Mouse (Mus musculus): ENCODE results near the gene Kifc5b.
"Not testable (repeated sequence)": the region's sequence is repeated elsewhere in the genome, so short reads cannot be mapped to it uniquely, and the experiment has no call there.

Kifc5b gene

DNA sequence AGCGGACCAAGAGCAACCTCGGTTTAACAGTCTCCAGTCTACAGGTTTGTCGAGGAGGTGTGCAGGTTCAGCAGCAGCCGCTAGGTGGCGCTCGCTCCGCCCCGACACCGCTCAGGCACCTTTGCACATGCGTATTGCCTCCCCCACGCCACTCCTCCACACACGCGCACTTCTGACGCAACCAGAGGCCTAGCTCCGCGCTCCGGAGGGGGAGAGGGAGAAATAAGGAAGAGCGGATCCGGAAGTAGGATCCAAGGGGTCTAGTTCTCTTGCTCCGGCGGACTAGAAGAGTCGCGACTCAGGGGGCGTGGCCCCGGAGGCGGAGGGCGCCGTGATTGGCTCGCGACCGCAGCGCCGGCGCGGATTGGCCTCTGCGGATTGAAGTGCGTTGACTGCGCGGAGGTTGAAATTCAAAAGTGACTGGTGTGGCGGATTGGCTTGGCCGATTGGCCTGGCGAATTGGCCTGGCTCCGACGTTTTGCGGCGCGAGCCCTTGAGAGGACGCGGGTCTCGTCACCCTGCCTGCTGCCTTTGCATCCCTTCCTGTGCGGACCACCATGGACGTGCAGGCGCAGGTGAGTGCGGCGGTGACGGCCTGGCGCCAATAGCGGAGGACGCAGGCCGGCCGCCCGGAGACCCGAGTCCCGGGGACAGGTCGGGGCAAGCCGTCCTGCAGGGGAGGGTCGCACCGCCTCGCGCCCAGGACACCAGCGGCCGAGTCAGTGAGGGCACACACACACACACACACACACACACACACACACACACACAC lies at the start of gene Kifc5b:
Kifc5b (plus strand) TSS at position 381 of the 772 bp plus-strand sequence.
- DNase-seq (ENCODE audit: low read depth): peak; percentile 100

DNA sequence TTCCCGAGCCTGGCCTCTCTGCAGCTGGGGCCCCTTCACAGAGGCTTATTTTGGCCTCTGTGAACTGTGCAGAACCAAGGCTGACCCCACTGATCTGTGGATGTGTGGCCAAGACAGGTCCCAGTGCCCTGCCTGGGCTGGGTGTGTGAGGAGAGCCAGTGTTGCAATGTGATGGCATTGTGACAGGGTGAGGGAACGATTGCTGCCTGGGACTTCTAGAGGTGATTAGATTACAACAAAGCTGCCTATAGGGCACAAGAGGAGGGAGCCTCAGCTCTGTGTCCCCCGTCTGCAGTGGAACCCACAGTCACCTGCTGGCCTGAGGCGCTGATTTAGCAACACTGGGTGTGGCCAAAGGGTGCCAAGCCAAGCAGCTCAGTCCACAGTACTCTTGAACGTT lies 48.1 kb upstream of the Kifc5b start:
- no peak for DNase-seq (ENCODE audit: low read depth)

DNA sequence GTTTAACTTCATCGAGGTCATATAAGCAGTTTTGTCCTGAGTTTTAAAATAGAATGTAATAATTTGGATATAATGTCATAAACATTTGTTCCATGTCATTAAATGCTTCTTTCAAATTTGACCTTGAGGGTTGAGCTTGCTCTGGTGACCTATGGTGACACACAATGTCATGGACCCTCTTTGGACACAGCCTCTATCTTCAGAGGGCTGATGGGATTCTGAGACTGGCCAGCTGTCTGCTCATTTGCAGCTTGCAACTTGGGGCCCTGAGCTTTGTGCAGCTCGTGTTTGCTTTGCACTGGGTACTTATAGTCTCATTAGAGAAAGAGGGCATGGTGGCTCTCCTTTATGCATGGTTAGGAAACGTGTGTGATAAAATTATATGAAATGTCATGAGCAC lies 44.0 kb upstream of the Kifc5b start:
- no peak for DNase-seq (ENCODE audit: low read depth)

DNA sequence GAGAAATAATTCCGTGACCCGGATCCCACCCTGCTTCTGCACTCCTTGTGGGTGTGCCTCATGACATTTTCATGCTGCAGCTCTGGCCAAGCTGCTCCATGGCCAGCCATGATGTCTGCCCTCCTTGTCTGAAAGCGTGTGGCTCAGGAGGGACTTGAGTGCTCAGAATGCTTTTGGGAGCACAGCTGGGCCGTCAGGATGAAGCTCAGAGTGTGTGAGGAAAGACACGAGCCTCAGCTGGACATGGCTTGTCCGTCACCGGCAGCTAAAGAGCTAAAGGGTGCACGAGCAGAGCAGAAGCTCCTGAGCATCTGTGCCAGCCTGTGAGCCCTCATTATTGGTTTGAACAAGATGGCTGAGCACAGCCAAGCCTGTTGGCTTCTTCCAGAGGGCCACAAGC lies 43.4 kb upstream of the Kifc5b start:
- DNase-seq (ENCODE audit: low read depth): no peak

DNA sequence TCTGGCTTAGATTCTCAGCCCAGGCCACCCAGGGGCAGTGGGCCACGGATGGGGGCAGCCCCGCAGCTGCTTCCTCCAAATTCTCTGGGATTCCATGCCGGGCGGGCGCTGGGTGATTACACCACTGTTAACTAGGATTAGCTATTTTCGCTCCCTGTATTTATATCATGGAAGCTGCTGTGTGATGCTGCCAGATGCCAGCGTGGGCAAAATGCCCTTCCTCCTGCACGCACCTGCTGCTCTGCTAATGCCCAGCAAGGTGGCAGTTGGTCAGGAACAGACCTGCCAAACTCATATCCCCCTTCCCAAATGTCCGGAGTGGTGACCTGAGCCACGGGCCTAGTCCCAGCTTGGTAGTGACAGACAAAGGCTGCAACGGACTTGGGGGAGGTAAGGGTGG lies 42.3 kb upstream of the Kifc5b start:
- DNase-seq (ENCODE audit: low read depth): no peak

DNA sequence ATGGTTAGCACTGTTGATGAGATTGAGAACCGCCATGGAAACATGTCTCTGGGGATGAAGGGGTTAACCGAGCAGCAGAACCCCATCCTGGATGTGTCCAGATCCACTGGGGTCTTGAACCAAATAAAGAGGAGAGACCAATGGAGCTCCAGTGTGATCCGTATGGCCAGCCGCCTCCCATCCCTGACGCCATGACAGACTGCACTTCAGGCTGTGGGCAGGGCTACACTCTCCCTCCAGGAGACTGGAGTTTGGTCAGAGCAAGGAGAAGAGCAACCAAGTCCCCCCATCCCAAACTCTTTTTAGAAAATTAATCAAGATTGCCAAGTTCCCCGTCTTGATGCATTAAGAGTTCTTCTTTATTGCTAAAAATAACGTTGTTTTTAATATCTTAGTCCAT lies 39.0 kb upstream of the Kifc5b start:
- DNase-seq (ENCODE audit: low read depth): no peak

DNA sequence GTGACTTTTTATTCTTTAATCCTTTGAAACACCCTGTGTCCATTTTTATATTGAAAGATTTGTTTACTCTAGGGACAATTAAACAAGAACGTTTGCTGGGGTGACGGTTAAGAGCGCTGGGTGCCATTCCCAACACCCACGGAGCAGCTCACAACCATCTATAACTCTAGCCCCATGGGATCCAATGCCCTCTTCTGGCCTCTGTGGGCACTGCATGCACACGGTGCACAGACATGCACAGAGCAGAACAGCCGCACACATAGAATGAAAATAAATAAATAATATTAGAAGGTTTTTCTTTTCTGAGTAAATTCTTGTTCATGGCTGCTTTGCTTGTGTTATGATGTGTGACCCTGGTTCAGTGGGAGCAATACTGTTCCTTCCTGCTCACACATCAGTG lies 37.7 kb upstream of the Kifc5b start:
- DNase-seq (ENCODE audit: low read depth): no peak

DNA sequence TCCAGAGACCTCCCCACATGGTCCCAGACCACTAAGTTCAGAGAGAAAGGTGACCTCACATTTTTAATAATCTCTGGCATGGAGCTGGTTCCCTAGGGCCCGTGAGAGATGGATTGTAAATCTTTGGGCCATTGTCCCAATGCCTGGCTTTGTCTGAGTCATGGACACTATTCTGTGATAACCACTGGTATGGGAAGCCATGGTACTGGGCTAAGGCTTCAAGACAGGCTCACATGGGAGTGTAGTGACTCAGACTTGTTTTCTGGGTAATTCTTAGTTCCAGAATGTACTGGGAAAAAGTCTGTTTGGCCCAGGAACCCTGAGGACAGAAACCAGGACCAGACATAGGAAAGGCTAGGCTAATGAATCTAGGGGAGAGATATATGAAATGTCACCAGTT lies 34.2 kb upstream of the Kifc5b start:
- DNase-seq (ENCODE audit: low read depth): no peak

DNA sequence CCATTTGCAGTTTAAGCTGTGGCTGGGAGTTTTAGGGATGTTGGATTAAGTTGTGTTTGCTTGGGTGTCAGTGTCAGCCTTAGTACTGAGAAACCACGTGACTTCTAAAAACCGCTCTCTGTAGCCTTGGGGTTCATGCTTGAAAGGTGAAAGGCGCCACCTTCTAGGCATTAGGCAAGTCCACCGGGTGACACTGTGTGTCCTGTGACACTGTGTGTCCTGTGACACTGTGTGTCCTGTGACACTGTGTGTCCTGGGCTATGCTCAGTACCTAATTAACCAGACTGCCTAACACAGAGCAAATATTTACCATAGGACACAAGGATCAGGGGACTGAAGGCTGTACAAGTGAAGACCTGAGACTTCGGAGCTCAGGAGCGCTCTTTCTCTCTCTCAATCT lies 33.3 kb upstream of the Kifc5b start:
- DNase-seq (ENCODE audit: low read depth): no peak

DNA sequence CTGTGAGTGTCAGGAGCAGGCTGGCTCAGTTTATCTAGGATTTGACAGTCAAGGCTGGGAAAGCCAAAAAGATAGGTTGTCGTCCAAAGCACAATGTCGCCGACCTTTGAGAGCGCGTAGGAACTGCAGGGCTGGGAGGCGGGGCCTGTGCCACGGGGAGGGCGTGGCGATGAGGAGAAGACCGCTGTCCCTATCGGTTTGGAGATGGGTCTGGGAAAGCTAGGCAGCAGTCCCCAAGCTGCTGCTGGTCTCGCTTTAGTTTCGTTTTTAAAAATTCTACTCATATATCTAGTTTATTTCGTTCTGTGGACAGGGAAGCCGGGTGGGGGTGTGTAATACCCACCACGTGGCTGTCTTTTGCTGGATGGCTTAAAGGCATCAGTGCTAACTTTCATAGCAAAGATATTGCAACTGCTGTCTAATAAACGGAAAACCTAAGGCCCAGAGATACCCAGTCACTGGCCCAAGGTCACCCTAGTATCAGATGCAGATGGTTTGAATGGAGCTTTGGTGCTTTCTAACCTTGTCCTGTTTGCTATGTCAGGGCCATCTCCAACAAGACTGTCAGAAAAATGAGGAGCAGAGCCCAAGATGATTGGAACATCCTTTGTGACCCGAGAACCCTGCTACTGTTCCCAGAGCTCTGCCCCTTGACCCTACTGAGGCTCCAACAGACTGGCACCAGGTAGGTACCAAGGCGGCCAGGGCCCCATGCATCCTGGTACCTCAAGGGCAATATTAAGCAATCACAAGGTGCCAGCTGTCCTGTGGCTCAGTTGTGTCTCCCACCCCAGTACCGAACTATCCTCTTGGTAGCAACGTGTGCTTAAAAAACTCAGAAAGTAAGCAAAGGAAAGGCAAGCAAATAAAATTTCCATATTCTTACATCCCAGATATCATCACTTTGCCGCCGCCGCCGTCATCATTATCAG lies 31.6 kb upstream of the Kifc5b start:
- DNase-seq (ENCODE audit: low read depth): peak; percentile 88

DNA sequence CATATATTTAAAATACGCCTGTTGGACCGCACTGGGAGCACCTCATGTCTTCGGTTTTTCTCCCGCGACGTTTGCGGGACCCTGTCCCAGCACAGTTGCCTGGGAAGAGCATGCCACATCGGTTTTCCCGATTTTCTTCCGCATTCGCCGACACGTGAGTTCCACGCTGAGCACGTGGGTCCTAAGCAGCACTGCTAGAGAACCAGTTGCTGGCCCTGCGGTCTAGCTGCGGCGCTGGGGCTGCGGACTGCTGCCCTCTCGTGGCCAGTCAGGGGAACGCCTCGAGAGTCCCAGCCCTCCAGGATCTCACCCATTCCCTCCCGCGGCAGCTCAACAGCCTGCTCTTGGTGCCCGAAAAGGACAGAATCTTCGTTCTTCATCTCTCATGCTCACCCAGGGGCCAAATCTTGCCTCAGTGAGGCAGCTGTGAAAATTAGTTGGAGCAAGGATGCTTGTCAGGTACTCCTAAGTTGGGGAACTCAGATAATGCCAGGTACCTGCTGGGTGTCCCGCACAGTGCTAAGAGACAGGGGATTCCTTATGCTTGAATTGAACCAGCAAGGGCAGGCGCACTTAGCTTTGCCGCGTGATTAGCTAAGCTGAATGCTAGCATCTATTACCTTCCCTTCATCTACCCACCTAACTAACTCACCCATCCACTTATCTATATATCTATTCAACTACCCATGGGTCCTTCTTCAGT lies 30.7 kb upstream of the Kifc5b start:
- DNase-seq (ENCODE audit: low read depth): peak; percentile 87

DNA sequence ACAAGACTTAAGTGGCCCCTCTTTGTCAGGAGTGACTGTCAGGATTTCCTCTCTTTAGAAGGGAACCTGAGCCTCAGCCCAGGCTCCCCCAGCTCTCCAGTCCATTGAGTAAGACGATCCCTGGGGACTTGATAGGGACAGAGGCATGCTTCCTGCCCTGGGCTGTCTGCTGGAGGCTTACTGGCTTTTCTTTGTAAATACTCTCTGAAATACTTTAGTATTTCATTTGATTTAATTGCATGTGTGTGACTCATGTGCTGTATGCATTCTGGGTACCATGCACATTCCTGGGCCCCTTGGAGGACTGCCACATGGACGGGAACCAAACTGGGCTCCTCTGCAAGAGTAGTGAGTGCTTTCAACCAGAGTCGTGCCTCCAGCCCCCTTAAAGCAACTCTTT lies 29.0 kb upstream of the Kifc5b start:
- no peak for DNase-seq (ENCODE audit: low read depth)

DNA sequence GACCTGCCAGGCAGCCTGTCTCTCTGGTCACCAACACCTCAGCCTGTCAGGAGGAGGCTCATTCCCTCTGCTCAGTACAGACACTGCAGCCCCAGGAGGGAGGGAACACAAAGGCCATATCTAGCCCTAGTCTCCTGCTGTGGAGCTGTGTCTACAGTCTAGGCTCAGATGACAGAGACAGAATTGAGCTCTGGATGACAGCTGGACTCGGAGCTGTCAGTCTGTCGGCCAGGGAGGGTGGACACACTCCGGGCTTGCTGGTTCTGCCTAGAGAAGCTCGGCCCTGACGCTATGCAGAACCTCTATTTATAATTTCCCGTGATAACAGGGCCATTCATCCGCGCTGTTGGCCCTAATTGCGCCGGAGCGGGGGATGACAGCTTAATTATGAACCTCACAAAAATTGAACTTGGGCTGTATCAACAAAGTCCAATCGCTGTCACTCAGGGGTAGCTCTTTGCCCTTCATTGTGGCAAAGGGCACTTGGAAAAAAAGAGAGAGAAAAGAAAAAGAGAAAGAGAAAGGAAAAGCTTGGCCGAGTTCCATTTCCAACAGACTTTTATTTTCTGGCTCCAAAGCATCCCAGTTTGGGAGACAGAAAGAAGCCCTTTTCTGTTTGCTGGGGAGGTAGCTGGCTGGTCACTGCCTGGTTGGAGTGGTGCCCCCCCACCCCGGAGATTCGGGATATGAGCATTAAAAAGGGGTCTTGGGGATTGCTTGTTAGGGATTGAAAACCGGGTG lies 24.1 kb upstream of the Kifc5b start:
- no peak for DNase-seq (ENCODE audit: low read depth)

DNA sequence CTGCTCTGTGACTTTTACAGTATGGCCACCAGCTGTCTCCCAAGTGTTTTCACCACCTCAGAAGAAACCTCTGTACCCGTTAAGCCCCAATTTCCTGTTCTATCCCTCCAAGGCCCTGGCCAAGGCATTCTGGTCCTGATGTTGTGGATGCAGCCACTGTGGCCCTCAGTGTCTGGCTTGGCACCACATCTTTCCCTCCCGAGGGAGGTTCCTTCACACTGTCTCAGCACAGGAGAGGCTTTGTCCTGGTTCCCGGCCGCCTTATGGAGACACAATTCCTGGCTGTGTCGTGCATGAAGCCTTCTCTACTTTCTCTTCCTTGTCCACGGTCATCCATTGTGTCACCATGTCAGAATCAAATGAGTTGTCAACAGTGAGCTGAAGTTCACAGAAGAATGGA lies 23.4 kb upstream of the Kifc5b start:
- no peak for DNase-seq (ENCODE audit: low read depth)

DNA sequence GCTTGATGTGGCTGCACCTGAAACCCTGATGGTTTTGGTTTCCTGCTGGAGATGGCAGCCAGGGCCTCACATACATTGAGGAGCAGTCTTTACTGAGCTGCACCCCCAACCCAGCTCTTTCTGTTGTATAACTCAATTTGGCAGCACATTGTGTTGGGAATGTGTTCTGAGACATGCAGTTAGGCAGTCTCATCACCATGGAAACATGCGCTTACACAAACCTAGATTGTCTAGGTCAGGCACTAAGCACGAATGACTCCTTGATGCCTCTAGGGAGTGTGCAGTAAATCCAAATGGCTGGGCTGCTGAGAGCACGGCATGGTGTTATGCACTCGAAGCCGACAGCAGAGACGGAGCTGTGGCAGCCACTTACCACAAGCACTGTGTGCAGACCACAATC lies 22.5 kb upstream of the Kifc5b start:
- no peak for DNase-seq (ENCODE audit: low read depth)

DNA sequence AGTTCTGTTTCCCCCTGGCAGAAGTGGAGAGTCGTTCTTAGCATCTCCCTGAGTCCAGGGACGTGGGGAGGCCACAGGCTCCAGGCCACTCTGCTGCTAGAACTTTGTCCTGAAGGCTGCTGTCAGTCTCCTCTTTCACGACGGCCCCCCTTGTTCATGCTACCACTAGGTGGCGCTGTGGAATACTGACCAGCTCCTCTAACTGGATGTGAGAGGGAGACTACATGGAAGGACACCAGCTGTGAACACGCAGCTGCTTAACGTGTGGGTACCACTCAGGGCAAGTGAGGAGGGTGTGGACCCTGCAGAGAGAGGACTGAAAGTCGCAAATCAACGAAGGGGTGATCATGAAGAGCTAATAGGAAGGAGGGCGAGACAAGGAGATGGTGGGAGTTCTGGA lies 21.3 kb upstream of the Kifc5b start:
- peak; percentile 84 for DNase-seq (ENCODE audit: low read depth)

DNA sequence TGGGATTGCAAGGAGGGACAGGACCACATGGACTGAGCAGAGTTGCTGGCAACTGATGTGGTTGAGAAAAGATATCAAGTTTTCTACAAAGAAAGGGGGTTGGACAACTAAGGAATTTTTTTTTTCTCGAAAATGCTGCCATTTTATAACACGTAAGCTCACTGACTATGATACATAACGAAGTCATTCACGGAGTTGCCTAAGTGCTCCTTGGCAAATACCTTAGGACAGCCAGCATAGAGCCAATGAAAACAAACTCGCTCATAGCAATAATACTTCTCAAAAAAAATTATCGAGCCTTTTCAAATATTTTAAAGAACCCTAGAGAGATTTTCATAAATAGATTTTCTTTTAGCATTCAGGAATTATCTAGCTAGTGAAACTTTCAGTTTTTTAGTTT lies 16.0 kb upstream of the Kifc5b start:
- DNase-seq (ENCODE audit: low read depth): no peak

DNA sequence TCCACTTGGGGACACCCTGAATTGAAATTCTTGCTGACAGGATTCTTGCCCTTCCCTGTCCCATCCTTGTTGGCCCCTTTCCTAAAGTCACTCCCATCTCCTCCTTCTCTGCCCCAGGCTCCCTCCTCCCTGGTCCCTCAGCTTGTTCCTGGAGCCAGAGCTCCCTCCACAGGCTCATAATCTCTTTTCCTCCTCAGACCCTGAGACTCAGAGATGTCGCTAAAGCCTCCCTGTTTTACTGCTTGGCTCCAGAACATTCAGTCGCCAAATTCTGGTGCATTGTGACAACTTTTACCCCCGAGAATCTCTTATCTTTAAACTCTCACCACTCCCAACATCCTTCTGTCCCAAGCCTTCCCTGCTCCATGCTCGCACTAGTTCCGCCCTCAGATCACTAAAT lies 12.6 kb upstream of the Kifc5b start:
- no peak for DNase-seq (ENCODE audit: low read depth)

DNA sequence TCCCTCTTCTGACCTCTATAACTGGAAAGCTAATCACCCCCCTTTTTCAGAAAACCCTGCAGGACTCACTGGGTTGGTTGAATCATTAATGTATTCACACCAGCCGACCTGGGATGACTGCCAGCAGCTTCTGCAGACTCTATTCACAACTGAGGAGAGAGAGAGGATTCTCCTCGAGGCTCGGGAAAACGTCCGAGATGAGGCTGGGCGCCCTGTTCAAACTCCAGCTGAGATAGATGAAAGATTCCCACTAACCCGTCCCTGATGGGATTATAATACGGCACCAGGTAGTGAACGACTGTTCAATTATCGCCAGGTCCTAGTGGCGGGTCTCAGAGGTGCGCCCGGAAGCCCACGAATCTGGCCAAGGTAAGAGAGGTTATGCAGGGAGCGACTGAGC lies 9.4 kb upstream of the Kifc5b start:
- not testable (repeated sequence) for DNase-seq (ENCODE audit: low read depth)

DNA sequence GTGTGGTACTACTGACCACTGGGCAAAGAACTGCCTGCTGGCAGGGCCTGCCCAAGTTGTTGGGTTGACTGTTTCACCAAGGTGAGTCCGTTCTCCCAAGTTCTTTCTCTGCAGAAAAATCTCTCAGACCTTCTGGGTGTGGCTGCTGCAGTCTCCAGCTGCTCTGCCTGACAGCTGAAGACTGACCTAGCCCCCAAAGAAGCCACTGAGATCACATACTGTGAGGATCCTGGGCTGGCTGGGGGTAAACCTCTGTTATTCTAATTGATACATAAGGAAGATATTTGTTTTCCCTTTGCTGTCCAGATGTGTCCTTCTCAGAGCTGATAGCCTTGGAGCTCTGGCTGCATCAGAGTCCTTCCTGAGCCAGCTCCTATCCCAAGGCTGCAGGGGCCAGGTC lies 1.6 kb upstream of the Kifc5b start:
- DNase-seq (ENCODE audit: low read depth): no peak

DNA sequence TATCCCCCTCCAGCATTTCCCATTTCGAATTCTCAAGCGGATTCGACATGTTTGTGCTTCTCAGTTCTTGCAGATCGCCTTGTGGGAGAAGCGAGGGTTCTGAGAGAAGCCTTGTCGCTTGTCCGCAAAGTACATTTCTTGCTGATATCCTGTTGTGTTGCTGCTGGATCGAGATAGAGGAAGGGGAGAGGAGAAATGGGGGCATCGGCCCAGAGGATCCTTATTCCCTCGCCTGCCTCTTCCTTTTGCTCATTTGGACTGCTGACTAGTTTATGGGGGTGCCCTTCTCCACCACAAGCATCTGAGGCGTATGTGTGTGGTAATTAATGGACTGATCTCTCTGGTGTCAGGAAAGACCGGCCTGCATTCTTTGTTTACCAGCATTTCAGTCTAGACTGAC lies 669 bp downstream of the Kifc5b start:
- not testable (repeated sequence) for DNase-seq (ENCODE audit: low read depth)

DNA sequence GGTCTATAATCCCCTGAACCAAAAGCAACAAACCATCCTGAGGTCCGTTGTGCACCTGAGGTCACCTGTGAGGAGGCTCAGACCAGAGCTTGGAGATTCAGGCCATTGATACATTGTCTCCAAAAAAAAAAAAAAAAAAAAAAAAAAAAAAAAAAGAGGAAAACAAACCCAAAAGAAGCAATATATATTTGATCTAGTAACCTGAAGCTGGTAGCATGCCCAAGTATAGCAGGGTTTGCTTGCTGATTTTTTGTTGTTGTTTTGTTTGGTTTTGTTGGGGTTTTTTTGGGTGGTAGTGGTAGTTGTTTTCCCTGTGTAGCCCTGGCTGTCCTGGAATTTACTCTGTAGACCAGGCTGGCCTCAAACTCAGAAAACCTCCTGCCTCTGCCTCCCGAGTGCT lies 1.5 kb downstream of the Kifc5b start:
- DNase-seq (ENCODE audit: low read depth): no peak

All from induced T-regulatory cell, adult 2 months (primary cell).